Mouse (Mus musculus) midbrain, embryonic 14.5 days (tissue): ENCODE measurements around the gene Plppr1. TPM values are rescaled to one million over a fixed set of nuclear protein-coding genes. Genes with fewer than 3 reads are reported as not detected.

Experiments
- ATAC-seq: fragments of 200-750 bp; cut with Nextera tagmentation; 2 replicates; pipeline ENCODE4 v1.8.0; 2017; ENCODE audit warnings: moderate number of reproducible peaks, moderate library complexity; ENCODE audit not compliant: low FRiP score, low TSS enrichment
- DNase-seq: peaks from one replicate; pipeline ENCODE4 v3.0.0-alpha.2; 2015
- H3K27ac ChIP-seq: fragments of 300-500 bp; sonication (generic); replicated peaks from 2 replicates; pipeline ENCODE4 v1.5.1; 2014; ENCODE audit warnings: mild to moderate bottlenecking, low read depth, low read length, moderate library complexity
- H3K27me3 ChIP-seq: fragments of 300-500 bp; sonication (generic); 2 replicates; pipeline ENCODE4 v1.6.1; 2014; ENCODE audit warnings: low read length, control low read depth, mixed read lengths; ENCODE audit not compliant: control insufficient read depth, insufficient read depth
- H3K36me3 ChIP-seq: fragments of 300-500 bp; sonication (generic); 2 replicates; pipeline ENCODE4 v1.6.1; 2014; ENCODE audit warnings: low read length, control low read depth; ENCODE audit not compliant: control insufficient read depth, insufficient read depth
- H3K4me1 ChIP-seq: fragments of 300-500 bp; sonication (generic); 2 replicates; pipeline ENCODE4 v1.6.1; 2014; ENCODE audit warnings: mild to moderate bottlenecking, antibody characterized with exemption, low read length, control low read depth; ENCODE audit not compliant: control insufficient read depth, insufficient read depth
- H3K4me2 ChIP-seq: fragments of 300-500 bp; sonication (generic); 2 replicates; pipeline ENCODE4 v1.6.1; 2014; ENCODE audit warnings: mild to moderate bottlenecking, low read length, moderate library complexity
- H3K4me3 ChIP-seq: fragments of 300-500 bp; sonication (generic); replicated peaks from 2 replicates; pipeline ENCODE4 v1.5.1; 2014; ENCODE audit warnings: low read depth, low read length
- H3K9ac ChIP-seq: fragments of 300-500 bp; sonication (generic); replicated peaks from 2 replicates; pipeline ENCODE4 v1.6.1; 2014; ENCODE audit warnings: mild to moderate bottlenecking, low read length, moderate library complexity
- H3K9me3 ChIP-seq: fragments of 300-500 bp; sonication (generic); 2 replicates; pipeline ENCODE4 v1.6.1; 2016; ENCODE audit warnings: low read length, control low read depth, mixed read lengths; ENCODE audit not compliant: control insufficient read depth
- WGBS: fragments of 180-500 bp; shearing (Covaris S2); extraction: QIAGEN DNeasy Blood & Tissue Kit; methylation state at CpG from one replicate; pipeline ENCODE4 v1.1.7; 2014; 5-methylcytosine and 5-hydroxymethylcytosine counted together
- polyA plus RNA-seq: library from polyadenylated mRNA; unstranded; fragments of >200 nt; fragmentation: Nextera tagmentation; extraction: Ambion mirVana; gene quantifications from 2 replicates; pipeline ENCODE4 v1.2.1, GENCODE M21; 2014

The Plppr1 gene
- polyA plus RNA-seq, result 57.2 and 60.8 TPM in 2 replicates

- H3K9me3 ChIP-seq, result no peaks in the 10 kb centered on the region
- 0% methylated on average over 21 of the region's 21 CpGs for WGBS
- peak within 1 kb of the TSS; percentile 93 for H3K27ac ChIP-seq
- H3K9ac ChIP-seq, result peak within 1 kb of the TSS; percentile 85
- peak within 1 kb of the TSS; percentile 82 for H3K4me3 ChIP-seq
- DNase-seq, result peak; percentile 90
- peak; percentile 87 for ATAC-seq
- peak within 1 kb of the TSS; percentile 67 for H3K4me2 ChIP-seq
- no peaks in the 10 kb centered on the region for H3K36me3 ChIP-seq
- H3K27me3 ChIP-seq, result no peaks in the 10 kb centered on the region
- peaks cover 31% of the 10 kb centered on the region for H3K4me1 ChIP-seq
Observed at GRCm38 (mm10) chr4:49059021-49059401, at the start of gene Plppr1. Gene Plppr1 (plus strand): TSS chr4:49059273.

- H3K27me3 ChIP-seq, result no peaks in the 10 kb centered on the region
- H3K27ac ChIP-seq, result no peak overlapping the region
- H3K4me1 ChIP-seq, result no peaks in the 10 kb centered on the region
- H3K9ac ChIP-seq, result no peak overlapping the region
- no peak overlapping the region for H3K4me3 ChIP-seq
- H3K36me3 ChIP-seq, result no peaks in the 10 kb centered on the region
- ATAC-seq (no peak), DNase-seq (no peak)
- H3K4me2 ChIP-seq, result no peak overlapping the region
- H3K9me3 ChIP-seq, result no peaks in the 10 kb centered on the region
Observed at GRCm38 (mm10) chr4:49016701-49017100, 42.4 kb upstream of the Plppr1 start.

- no peak for ATAC-seq
- Histone ChIP-seq H3K4me3 (no peak overlapping the region), H3K9ac (no peak overlapping the region), H3K4me2 (no peak overlapping the region), H3K27ac (no peak overlapping the region), H3K36me3 (no peaks in the 10 kb centered on the region), H3K27me3 (no peaks in the 10 kb centered on the region), H3K9me3 (no peaks in the 10 kb centered on the region), H3K4me1 (no peaks in the 10 kb centered on the region)
- WGBS, result 85% methylated on average over 1 of the region's 1 CpGs
- no peak for DNase-seq
Observed at GRCm38 (mm10) chr4:49023221-49023620, 35.9 kb upstream of the Plppr1 start.

GRCm38 (mm10) chr4:49038311-49038710, 20.8 kb upstream of the Plppr1 start:
- no peaks in the 10 kb centered on the region for H3K9me3 ChIP-seq
- H3K27ac ChIP-seq, result no peak overlapping the region
- H3K4me1 ChIP-seq, result no peaks in the 10 kb centered on the region
- 55% methylated on average over 4 of the region's 4 CpGs for WGBS
- no peak overlapping the region for H3K4me3 ChIP-seq
- no peaks in the 10 kb centered on the region for H3K36me3 ChIP-seq
- no peak for ATAC-seq
- DNase-seq, result no peak
- no peaks in the 10 kb centered on the region for H3K27me3 ChIP-seq
- H3K9ac ChIP-seq, result no peak overlapping the region
- no peak overlapping the region for H3K4me2 ChIP-seq

GRCm38 (mm10) chr4:49039854-49040253, 19.2 kb upstream of the Plppr1 start:
- H3K9me3 ChIP-seq, result no peaks in the 10 kb centered on the region
- no peak overlapping the region for H3K27ac ChIP-seq
- DNase-seq (no peak), ATAC-seq (no peak)
- no peaks in the 10 kb centered on the region for H3K36me3 ChIP-seq
- 82% methylated on average over 3 of the region's 3 CpGs for WGBS
- no peak overlapping the region for H3K4me2 ChIP-seq
- no peak overlapping the region for H3K4me3 ChIP-seq
- no peak overlapping the region for H3K9ac ChIP-seq
- no peaks in the 10 kb centered on the region for H3K27me3 ChIP-seq
- no peaks in the 10 kb centered on the region for H3K4me1 ChIP-seq

GRCm38 (mm10) chr4:49041655-49042054, 17.4 kb upstream of the Plppr1 start:
- Histone ChIP-seq H3K36me3 (no peaks in the 10 kb centered on the region), H3K27me3 (no peaks in the 10 kb centered on the region), H3K9me3 (no peaks in the 10 kb centered on the region), H3K4me2 (no peak overlapping the region), H3K27ac (no peak overlapping the region), H3K4me3 (no peak overlapping the region), H3K9ac (no peak overlapping the region), H3K4me1 (no peaks in the 10 kb centered on the region)
- WGBS, result 67% methylated on average over 1 of the region's 1 CpGs
- ATAC-seq (0 out of 2 replicates have a peak, but pooled peaks have one; percentile 31), DNase-seq (peak; percentile 7)

- H3K4me3 ChIP-seq, result no peak overlapping the region
- H3K36me3 ChIP-seq, result no peaks in the 10 kb centered on the region
- ATAC-seq (no peak), DNase-seq (no peak)
- no peak overlapping the region for H3K9ac ChIP-seq
- WGBS, result 52% methylated on average over 1 of the region's 1 CpGs
- no peaks in the 10 kb centered on the region for H3K27me3 ChIP-seq
- no peak overlapping the region for H3K27ac ChIP-seq
- no peak overlapping the region for H3K4me2 ChIP-seq
- no peaks in the 10 kb centered on the region for H3K9me3 ChIP-seq
- no peaks in the 10 kb centered on the region for H3K4me1 ChIP-seq
Observed at GRCm38 (mm10) chr4:49050628-49051027, 8.4 kb upstream of the Plppr1 start.

- peak; percentile 6 for DNase-seq
- no peaks in the 10 kb centered on the region for H3K36me3 ChIP-seq
- 4% methylated on average over 2 of the region's 2 CpGs for WGBS
- no peak overlapping the region for H3K27ac ChIP-seq
- no peak overlapping the region for H3K4me3 ChIP-seq
- H3K9me3 ChIP-seq, result no peaks in the 10 kb centered on the region
- peak overlapping the region; percentile 67 for H3K4me2 ChIP-seq
- no peak overlapping the region for H3K9ac ChIP-seq
- peaks cover 29% of the 10 kb centered on the region for H3K4me1 ChIP-seq
- ATAC-seq, result no peak
- H3K27me3 ChIP-seq, result no peaks in the 10 kb centered on the region
Observed at GRCm38 (mm10) chr4:49057916-49058315, 1.2 kb upstream of the Plppr1 start.

- peak overlapping the region; percentile 93 for H3K27ac ChIP-seq
- DNase-seq, result no peak
- H3K27me3 ChIP-seq, result no peaks in the 10 kb centered on the region
- peak overlapping the region; percentile 82 for H3K4me3 ChIP-seq
- ATAC-seq, result no peak; the same call in 1 of the 2 replicates
- H3K4me1 ChIP-seq, result peaks cover 31% of the 10 kb centered on the region
- H3K36me3 ChIP-seq, result no peaks in the 10 kb centered on the region
- H3K9me3 ChIP-seq, result no peaks in the 10 kb centered on the region
- peak overlapping the region; percentile 85 for H3K9ac ChIP-seq
- H3K4me2 ChIP-seq, result peak overlapping the region; percentile 67
- WGBS, result 3% methylated on average over 7 of the region's 7 CpGs
Observed at GRCm38 (mm10) chr4:49058557-49058956, 516 bp upstream of the Plppr1 start.
